Mouse (Mus musculus): ENCODE measurements around the gene Ago1. TPM values are rescaled to one million over a fixed set of nuclear protein-coding genes. Genes with fewer than 3 reads are reported as not detected.

Ago1 gene
- polyA plus RNA-seq, 1 experiment: 26.6 TPM

- H3K27ac ChIP-seq (ENCODE audit: insufficient read depth, low read length): no peak overlapping the region
- no peak for TF ChIP-seq CTCF (IDR thresholded peaks at IDR 0.05; ENCODE audit: borderline replicate concordance, insufficient read depth, low read length)
- TF ChIP-seq POLR2A (IDR thresholded peaks at IDR 0.05; ENCODE audit: low read depth, low read length): no peak
- no peaks in the 10 kb centered on the region for H3K4me1 ChIP-seq (ENCODE audit: control insufficient read depth, insufficient read depth, low read length)
- H3K4me3 ChIP-seq (ENCODE audit: insufficient read depth, low read length): no peak overlapping the region
Observed at GRCm38 (mm10) chr4:126455441-126455840, 12.9 kb downstream of the Ago1 start.

DNA sequence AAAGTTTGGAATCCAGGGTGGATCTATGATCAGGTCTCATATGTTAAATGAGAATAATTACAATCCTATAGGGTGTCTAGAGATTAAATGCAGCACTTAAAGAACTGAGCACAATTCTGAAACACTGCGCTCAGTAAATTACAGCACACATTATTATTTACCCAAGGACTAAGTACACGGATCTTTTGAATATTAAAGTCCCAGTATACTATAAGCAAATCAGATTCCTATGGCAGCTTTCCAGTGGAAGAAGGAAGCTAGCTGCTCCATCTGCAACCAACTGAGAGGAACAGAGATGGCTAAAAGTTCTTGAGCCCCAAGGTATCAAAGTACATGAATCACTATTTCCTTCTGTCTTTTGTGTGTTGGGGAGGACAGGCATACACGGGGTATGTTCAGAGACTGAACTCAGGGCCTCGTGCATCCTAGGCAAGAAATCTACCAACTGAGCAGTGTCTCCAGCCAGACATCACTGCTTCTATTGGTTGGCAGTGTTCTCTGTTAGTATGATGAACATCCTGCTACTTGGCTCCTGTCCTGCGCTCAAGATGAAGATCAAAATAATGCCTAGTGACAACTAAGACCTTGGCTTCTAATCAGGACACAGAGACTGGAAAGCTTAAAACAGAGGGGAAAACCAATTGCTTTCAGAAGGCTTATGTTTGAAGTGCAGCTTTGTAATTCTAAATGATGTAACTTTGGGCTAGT, 13.7 kb downstream of the Ago1 start:
- H3K27ac ChIP-seq (ENCODE audit: insufficient read depth, low read length): no peak overlapping the region
- no peaks in the 10 kb centered on the region for H3K4me1 ChIP-seq (ENCODE audit: control insufficient read depth, insufficient read depth, low read length)
- no peak overlapping the region for H3K4me3 ChIP-seq (ENCODE audit: insufficient read depth, low read length)
- TF ChIP-seq POLR2A (IDR thresholded peaks at IDR 0.05; ENCODE audit: low read depth, low read length) (no peak), CTCF (IDR thresholded peaks at IDR 0.05; ENCODE audit: borderline replicate concordance, insufficient read depth, low read length) (no peak)

GRCm38 (mm10) chr4:126450268-126450667, 18.1 kb downstream of the Ago1 start:
- no peaks in the 10 kb centered on the region for H3K4me1 ChIP-seq (ENCODE audit: control insufficient read depth, insufficient read depth, low read length)
- no peak overlapping the region for H3K4me3 ChIP-seq (ENCODE audit: insufficient read depth, low read length)
- no peak overlapping the region for H3K27ac ChIP-seq (ENCODE audit: insufficient read depth, low read length)
- TF ChIP-seq CTCF (IDR thresholded peaks at IDR 0.05; ENCODE audit: borderline replicate concordance, insufficient read depth, low read length): no peak
- no peak for TF ChIP-seq POLR2A (IDR thresholded peaks at IDR 0.05; ENCODE audit: low read depth, low read length)

- Histone ChIP-seq H3K27ac (ENCODE audit: insufficient read depth, low read length) (no peak overlapping the region), H3K4me1 (ENCODE audit: control insufficient read depth, insufficient read depth, low read length) (no peaks in the 10 kb centered on the region), H3K4me3 (ENCODE audit: insufficient read depth, low read length) (no peak overlapping the region)
- TF ChIP-seq CTCF (IDR thresholded peaks at IDR 0.05; ENCODE audit: borderline replicate concordance, insufficient read depth, low read length): no peak
- TF ChIP-seq POLR2A (IDR thresholded peaks at IDR 0.05; ENCODE audit: low read depth, low read length): no peak
Observed at GRCm38 (mm10) chr4:126447126-126447525, 21.3 kb downstream of the Ago1 start.

DNA sequence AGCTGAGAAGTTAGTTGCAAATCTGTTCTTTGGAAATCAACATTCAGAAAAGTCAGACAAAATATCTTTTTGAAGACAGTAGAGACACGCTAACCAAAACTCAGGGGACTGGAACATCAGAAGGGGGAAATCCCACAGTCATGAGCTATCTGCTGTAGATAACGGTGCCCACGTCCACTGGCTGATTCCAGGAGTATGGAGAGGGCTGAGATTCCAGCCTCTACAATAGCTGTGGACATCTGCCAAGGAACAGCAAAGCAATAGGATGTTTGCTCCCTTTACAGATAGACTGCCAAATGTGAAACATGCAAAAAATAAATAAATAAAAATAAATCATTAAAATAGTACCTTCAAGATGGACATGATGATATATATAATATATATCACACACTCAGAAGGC, 23.9 kb downstream of the Ago1 start:
- H3K4me1 ChIP-seq (ENCODE audit: control insufficient read depth, insufficient read depth, low read length): no peaks in the 10 kb centered on the region
- H3K4me3 ChIP-seq (ENCODE audit: insufficient read depth, low read length): no peak overlapping the region
- TF ChIP-seq POLR2A (IDR thresholded peaks at IDR 0.05; ENCODE audit: low read depth, low read length) (no peak), CTCF (IDR thresholded peaks at IDR 0.05; ENCODE audit: borderline replicate concordance, insufficient read depth, low read length) (no peak)
- no peak overlapping the region for H3K27ac ChIP-seq (ENCODE audit: insufficient read depth, low read length)

- Histone ChIP-seq H3K27ac (ENCODE audit: insufficient read depth, low read length) (no peak overlapping the region), H3K4me3 (ENCODE audit: insufficient read depth, low read length) (no peak overlapping the region), H3K4me1 (ENCODE audit: control insufficient read depth, insufficient read depth, low read length) (no peaks in the 10 kb centered on the region)
- TF ChIP-seq CTCF (IDR thresholded peaks at IDR 0.05; ENCODE audit: borderline replicate concordance, insufficient read depth, low read length) (no peak), POLR2A (IDR thresholded peaks at IDR 0.05; ENCODE audit: low read depth, low read length) (no peak)
Observed at GRCm38 (mm10) chr4:126438261-126438660, 30.1 kb downstream of the Ago1 start.

DNA sequence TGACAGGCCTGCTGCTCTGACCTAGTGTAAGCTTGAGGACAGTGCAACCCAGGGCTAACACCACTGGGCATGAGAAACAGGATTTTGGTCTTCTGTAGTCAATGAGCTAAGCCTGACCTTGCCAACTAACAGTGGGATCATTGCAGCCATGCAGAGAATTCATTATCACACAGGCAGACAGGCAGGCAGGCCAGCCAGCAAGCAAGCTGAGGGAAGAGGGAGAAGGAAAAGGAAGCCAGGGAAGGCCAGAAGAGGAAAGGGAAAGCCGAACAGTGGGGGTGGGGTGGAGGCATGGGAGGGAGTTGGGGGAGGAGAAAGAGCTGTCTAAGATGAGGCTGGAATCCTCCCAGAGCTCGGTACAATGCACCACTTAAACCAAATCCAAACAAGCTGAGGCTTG, 32.1 kb downstream of the Ago1 start:
- Histone ChIP-seq H3K27ac (ENCODE audit: insufficient read depth, low read length) (no peak overlapping the region), H3K4me3 (ENCODE audit: insufficient read depth, low read length) (no peak overlapping the region)
- TF ChIP-seq CTCF (IDR thresholded peaks at IDR 0.05; ENCODE audit: borderline replicate concordance, insufficient read depth, low read length) (no peak), POLR2A (IDR thresholded peaks at IDR 0.05; ENCODE audit: low read depth, low read length) (no peak)

DNA sequence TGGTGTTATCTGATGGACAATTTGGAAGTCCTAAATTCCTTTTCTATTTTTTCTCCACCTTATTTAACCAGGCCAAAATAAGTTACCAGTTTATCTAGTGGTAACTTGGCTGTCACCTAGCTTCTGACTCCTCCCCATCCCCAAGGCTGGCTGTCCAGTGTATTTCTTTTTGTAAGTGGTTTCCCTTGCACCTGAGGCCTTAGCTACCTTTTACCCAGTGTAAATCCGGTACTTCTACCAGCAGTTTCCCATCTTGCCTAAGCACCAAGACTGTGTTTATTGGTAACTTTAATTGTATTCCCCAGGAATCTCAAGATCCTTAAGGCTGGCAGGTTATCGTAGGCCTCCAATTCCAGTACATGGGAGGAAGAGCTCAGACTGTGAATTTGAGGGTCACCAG, 34.3 kb downstream of the Ago1 start:
- TF ChIP-seq POLR2A (IDR thresholded peaks at IDR 0.05; ENCODE audit: low read depth, low read length): no peak
- TF ChIP-seq CTCF (IDR thresholded peaks at IDR 0.05; ENCODE audit: borderline replicate concordance, insufficient read depth, low read length): no peak
- H3K27ac ChIP-seq (ENCODE audit: insufficient read depth, low read length): no peak overlapping the region

More for the DNA sequence above, 32.1 kb downstream of the Ago1 start:
- H3K4me1 ChIP-seq (ENCODE audit: control insufficient read depth, insufficient read depth, low read length): peaks cover 8% of the 10 kb centered on the region

GRCm38 (mm10) chr4:126433175-126433574, 35.2 kb downstream of the Ago1 start:
- peaks cover 14% of the 10 kb centered on the region for H3K4me1 ChIP-seq (ENCODE audit: control insufficient read depth, insufficient read depth, low read length)
- TF ChIP-seq POLR2A (IDR thresholded peaks at IDR 0.05; ENCODE audit: low read depth, low read length) (no peak), CTCF (IDR thresholded peaks at IDR 0.05; ENCODE audit: borderline replicate concordance, insufficient read depth, low read length) (no peak)
- peak overlapping the region; percentile 8; the same call in 1 of the 2 replicates for H3K27ac ChIP-seq (ENCODE audit: insufficient read depth, low read length)
- H3K4me3 ChIP-seq (ENCODE audit: insufficient read depth, low read length): no peak overlapping the region

More for the DNA sequence above, 34.3 kb downstream of the Ago1 start:
- peaks cover 14% of the 10 kb centered on the region for H3K4me1 ChIP-seq (ENCODE audit: control insufficient read depth, insufficient read depth, low read length)
- H3K4me3 ChIP-seq (ENCODE audit: insufficient read depth, low read length): no peak overlapping the region

GRCm38 (mm10) chr4:126431746-126432145, 36.6 kb downstream of the Ago1 start:
- Histone ChIP-seq H3K4me3 (ENCODE audit: insufficient read depth, low read length) (no peak overlapping the region), H3K27ac (ENCODE audit: insufficient read depth, low read length) (peak overlapping the region; percentile 93), H3K4me1 (ENCODE audit: control insufficient read depth, insufficient read depth, low read length) (peaks cover 14% of the 10 kb centered on the region)
- TF ChIP-seq CTCF (IDR thresholded peaks at IDR 0.05; ENCODE audit: borderline replicate concordance, insufficient read depth, low read length): no peak
- no peak for TF ChIP-seq POLR2A (IDR thresholded peaks at IDR 0.05; ENCODE audit: low read depth, low read length)

Data from embryonic fibroblast, embryonic 13.5 days (primary cell).